Mouse (Mus musculus) fibroblast of lung, adult 2 months (primary cell): ENCODE data around the gene Gm20388.

Experiments
- DNase-seq: peaks from one replicate; pipeline ENCODE4 v3.0.0-alpha.2; 2011; ENCODE audit warnings: low read depth

Gm20388 gene

GRCm38 (mm10) chr8:120091032-120091431, 180.4 kb downstream of the Gm20388 start:
- DNase-seq, result no peak

GRCm38 (mm10) chr8:120093103-120093502, 182.5 kb downstream of the Gm20388 start:
- no peak for DNase-seq

DNA sequence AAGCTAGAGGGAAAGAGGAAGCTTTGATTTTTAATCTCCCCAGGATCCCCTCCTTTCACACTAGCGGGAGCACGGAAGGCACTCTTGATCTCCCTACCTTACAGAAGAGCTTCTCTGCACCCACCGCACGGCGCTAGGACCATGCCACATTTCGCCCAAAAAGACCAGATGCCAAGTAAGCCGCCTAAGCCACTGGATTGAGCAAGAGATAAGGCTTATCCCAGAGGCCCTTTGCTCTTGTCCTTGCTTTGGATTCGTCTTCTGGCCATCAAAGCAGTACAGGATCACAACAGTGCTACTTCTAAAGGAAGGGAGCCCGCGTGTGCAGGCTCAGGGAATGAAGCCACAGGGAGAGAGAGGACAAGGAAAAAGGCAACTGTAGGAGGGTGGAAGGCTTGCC, 184.2 kb downstream of the Gm20388 start:
- DNase-seq, result no peak

DNA sequence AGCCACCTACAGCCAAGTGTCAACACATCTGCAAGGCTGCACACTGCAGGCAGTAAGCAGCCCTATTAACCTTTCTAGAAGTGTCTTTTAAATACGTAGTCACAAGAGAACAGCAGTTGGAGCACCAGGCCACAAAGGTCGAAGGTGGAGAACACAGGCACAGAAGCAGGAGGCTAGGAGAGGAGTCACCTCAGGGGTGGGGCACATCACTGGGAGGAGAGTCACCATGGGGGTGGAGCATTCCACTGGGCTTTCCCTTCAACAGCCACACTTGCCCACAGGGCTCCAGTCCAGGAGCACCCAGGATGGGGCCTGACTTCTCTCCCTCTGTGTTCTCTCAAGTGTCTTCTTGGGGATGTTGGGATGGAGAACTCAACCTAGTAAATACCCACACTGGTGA, 185.8 kb downstream of the Gm20388 start:
- no peak for DNase-seq

- no peak for DNase-seq
These were observed 189.9 kb downstream of the Gm20388 start for GRCm38 (mm10) chr8:120100388-120101067.

DNA sequence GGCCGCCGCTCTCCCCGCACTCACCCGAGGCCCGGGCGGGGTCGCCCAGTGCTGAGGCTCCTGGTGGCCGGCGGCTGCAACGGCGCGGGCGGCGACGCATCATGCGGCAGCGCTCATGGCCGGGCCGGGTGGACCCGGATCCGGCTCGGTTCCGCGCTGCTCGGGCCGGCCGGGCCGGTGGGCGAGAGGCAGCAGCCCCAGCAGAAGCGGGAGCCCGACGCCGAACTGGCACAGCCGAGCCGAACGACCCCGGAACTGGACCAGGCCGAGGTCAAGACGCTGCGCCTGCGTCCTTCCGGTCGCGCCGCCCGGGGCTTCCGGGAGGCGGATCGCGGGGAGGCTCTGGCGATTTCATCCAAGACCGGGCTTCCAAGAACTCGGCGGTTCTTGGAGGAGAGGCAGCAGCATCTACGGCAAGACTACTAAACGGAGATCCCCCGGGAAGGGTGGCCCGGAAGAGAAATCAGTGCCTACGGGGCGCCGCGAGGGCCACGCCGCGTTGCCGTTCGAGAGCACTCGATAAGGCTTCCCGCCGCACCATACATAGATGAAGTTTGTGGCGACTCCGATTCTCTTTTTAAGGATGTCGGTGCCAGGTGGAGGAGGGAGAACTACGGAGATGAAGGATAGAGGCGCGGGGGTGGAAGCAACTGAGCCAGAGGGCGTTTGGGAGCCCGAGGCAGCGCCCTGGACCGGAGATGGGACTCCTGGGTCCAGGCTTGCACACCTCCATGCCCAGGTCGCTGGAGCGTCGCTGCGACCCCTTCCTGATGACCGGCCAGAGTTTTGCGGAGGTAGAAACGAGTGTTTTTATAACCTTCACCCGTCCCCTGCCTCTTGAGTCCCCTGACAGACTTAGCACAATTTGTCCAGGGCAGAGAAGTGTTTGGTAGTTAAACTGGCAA, 190.7 kb downstream of the Gm20388 start, which contains the start of gene Zdhhc7:
TSS of gene Zdhhc7 (minus strand) at position 415 of the 905 bp plus-strand sequence.
- DNase-seq, result no peak

GRCm38 (mm10) chr8:120103916-120104315, 193.3 kb downstream of the Gm20388 start:
- no peak for DNase-seq

DNA sequence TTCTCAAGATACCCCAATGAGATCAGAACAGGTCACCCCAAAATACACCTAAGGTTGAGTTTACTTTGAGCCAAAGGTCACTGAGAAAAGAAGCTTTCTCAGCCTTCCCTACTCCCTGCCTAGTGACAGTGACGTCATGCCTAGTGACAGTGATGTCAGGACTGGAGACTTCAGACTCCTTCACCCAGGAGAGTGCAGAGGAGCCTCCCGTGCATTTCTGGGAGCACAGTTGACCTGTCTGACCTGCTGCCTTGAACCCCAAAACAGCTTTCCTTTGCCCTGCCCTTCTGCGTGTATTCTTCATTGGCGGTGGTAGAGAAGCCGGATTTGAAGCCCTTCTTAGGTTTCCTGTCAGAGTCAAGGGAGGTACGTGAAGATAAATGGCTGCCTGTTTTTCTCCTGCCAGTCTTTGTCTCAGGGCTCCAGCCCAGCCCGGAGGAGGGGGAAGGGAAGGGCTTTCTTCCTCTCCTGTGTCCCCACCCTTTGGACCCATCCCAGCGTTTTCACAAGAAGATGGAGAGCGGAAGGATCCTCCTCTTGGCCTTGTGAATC, 194.2 kb downstream of the Gm20388 start:
- no peak for DNase-seq

DNA sequence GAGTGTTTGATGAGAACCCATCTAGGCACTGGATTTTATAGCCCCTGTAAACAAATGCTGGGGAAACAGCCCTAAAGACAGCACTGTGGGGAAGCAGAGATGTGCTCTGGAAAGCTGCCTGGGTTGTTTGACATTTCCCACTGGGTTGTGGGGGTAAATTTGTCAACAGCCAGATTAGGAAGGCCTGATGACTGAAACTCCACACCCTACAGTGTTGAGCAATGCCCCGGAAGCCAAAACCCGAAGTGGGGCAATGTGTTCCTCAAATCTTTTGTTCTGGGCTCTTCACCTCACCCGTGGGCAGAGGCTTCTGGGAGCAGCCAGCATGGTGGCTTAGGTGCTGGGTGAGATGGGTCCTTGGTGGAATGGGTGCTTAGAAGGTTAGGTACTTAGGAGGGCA, 198.5 kb downstream of the Gm20388 start:
- peak; percentile 40 for DNase-seq

- DNase-seq, result no peak
These were observed 200.3 kb downstream of the Gm20388 start for GRCm38 (mm10) chr8:120110966-120111365.

GRCm38 (mm10) chr8:120111382-120111781, 200.7 kb downstream of the Gm20388 start:
- DNase-seq, result no peak

DNA sequence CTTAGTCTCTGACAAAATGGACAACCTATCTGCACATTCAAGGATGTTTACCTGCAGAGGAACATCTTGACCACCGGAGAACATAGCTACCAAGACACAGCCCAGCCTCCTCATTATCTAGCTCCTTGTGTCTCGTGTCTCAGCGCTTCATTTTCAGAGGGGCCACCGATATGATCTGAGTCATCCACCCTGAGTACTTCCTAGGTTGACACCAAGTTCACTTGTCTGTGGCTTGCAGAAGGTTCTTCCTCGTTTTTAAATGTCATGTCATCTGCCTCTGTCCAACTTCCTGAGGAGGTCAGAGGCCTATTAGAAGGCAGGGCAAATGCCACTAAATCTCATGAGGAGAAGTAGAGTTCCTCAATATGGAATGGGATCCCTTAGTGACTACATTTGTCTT, 201.9 kb downstream of the Gm20388 start:
- DNase-seq, result no peak

DNA sequence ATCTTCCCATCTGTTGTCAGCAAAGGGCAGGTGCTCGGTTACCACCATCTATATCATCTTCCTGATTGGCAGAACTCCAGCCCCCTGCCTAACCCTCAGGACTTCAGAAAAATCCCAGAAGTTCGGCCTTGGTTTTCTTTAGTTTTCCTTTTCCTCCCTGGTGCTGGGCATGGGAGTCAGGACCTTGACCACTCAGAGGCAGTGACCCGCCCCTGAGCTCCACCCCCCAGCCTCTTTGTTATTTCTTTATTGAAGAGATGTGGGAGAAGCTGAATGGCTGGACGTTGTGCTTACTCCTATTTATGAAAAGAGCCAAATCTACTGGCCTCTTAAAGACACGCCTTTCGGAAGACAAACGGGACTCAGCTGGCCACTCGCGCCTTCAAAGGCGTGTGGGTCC, 202.7 kb downstream of the Gm20388 start:
- peak; percentile 51 for DNase-seq

DNA sequence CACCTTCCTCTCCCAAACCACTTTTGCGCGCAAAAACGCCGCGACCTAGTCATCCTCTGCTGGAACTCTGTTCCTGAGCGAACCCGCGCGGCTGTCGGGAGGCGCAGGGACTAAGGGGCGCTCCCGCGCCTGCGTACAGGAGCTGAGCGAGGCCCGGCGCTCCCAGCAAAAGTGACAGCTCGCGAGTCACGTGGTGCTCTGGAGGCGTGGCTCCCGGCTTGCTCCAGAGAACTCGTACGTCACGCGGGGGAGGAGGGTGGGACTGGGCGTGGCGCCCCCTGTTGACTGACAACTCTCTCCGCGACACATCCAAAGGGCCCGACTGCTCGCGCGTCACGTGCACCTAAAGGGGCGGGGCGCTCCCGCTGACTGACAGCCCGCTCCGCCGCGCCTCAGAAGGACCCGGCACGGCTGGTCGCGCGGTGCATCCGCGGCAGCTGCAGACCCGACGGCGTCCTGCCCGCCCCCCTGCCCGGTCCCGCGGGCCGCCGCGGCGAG, 203.2 kb downstream of the Gm20388 start, which contains the start of gene 6430548M08Rik:
TSS of gene 6430548M08Rik (plus strand) at position 395 of the 498 bp plus-strand sequence.
- peak; percentile 99 for DNase-seq

GRCm38 (mm10) chr8:120114315-120114841, 203.7 kb downstream of the Gm20388 start:
- no peak for DNase-seq

DNA sequence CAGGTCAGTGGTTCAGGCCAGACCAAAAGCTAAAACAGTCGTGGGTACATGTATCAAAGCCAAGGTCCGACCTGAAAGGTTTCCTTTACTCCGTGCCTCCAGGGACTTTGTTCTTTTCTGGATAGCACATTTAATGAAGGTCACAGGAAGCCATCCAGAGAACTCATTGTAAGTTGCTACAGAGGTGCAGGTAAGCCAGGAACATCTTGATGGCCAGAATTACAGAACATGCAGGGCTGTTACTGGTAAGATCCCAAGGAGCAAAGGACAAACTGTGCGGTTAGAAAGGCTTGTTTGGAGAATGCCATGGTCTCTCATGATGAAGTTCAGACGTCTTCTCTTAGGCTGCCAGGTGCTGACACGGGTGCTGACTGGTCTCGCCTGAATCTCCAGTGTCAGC, 206.0 kb downstream of the Gm20388 start:
- no peak for DNase-seq

- no peak for DNase-seq
These were observed 207.5 kb downstream of the Gm20388 start for GRCm38 (mm10) chr8:120118162-120118561.

DNA sequence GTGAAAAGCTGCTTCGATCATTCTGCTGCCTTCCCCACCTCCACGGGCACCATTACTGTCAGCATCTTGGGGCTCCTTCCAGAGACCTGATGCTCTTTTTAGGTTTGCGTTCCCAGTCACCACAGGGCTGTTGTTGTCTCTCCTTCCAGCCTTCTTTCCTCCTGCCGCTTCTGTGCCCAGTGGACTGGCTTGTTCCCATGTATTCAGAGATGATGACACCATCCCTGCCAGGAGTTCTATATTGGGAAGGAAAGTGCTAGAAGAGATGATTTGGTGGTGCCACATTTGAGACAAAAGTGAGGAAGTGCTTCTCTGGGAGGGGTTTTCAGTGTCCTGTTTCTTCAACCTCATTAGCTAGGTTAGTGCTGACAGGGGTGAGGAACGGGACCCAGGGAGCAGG, 208.2 kb downstream of the Gm20388 start:
- no peak for DNase-seq

DNA sequence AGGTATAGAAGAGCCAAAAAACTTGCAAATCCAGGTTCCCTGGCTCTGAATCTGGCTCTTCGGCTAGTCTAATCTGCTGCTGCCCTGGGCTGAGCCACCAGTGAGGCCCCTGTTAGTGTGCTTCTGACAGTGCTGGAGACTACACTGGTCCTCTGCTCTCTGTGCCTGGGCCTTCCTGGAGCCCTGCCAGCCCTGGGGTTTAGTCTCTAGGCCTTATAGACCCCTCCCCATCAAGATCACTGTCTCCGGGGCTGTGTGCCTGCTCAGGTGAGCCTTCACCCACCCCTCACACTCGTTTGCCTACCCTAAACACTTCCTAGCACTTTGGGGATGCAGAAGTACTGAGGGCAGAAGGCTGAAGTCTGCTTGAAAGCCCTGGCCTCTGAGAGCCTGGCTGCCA, 208.8 kb downstream of the Gm20388 start:
- DNase-seq, result no peak

DNA sequence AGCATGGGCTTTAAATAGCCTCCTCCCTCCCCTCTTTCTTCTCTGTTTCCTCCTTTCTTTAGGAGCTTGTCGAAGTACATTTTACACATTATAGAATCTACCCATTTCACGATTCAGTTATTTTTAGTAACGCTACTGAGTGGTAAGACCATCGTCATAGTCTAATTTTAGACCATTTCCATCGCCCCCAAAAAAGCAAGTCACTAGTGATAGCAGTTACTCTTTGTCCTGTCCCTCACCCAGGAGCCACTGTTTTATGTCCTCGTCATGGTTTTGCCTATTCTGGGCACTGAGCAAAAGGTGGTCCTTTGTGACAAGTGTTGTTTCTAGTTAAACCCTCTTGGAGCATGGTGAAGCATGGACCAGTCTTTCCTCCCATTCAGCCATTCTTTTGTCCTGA, 209.3 kb downstream of the Gm20388 start:
- no peak for DNase-seq

GRCm38 (mm10) chr8:120120951-120121350, 210.3 kb downstream of the Gm20388 start:
- DNase-seq, result no peak

GRCm38 (mm10) chr8:120124261-120124660, 213.6 kb downstream of the Gm20388 start:
- no peak for DNase-seq
